Mouse (Mus musculus) liver, postnatal 0 days (tissue): ENCODE results near the gene Pglyrp2.

Experiments used
- CTCF ChIP-seq: sonication (generic); IDR thresholded peaks from 2 replicates; pipeline ENCODE4 v1.5.1; 2016; ENCODE audit warnings: antibody characterized with exemption, low read depth
- EP300 ChIP-seq: IDR thresholded peaks from 2 replicates; pipeline ENCODE4 v1.6.1; 2016; ENCODE audit warnings: antibody characterized with exemption, low read depth, mild to moderate bottlenecking

DNA sequence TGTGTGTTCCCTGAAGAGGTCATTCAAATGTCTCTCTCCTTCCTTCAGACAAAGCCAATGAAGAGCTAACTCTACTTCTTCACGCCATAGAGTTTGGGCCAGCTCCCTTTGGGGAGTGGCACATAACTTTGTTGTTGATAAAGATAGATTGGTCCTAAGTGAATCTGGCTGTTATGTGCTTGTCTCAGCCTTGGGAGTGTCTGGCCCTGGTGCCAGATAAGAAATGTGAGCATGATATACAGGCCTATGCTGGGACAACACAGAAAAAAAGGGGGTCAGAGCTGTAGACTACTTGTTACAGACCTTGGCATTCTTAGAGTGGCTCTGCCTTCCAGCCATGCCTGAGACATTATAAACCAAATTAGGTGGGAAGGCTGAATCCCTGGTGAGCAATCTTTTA, 58.7 kb downstream of the Pglyrp2 start:
- TF ChIP-seq CTCF (no peak), EP300 (peak; percentile 53; the same call in 1 of the 2 replicates)
